Mouse (Mus musculus) hindbrain, embryonic 11.5 days (tissue): Measurements from ENCODE around the gene Mettl7a2. TPM values are rescaled to one million over a fixed set of nuclear protein-coding genes. Genes with fewer than 3 reads are reported as not detected.
"Not testable (repeated sequence)": the region's sequence is repeated elsewhere in the genome, so short reads cannot be mapped to it uniquely, and the experiment has no call there.

Experiments
- ATAC-seq: fragments of 200-750 bp; cut with Nextera tagmentation; 2 replicates; pipeline ENCODE4 v1.8.0; 2017; ENCODE audit warnings: mild to moderate bottlenecking, moderate TSS enrichment, moderate library complexity; ENCODE audit not compliant: low FRiP score
- DNase-seq: peaks from one replicate; pipeline ENCODE4 v3.0.0-alpha.2; 2015; ENCODE audit warnings: low spot score
- H3K27ac ChIP-seq: fragments of 300-500 bp; sonication (generic); 2 replicates; pipeline ENCODE4 v1.5.1; 2014; ENCODE audit warnings: mild to moderate bottlenecking, low read depth, low read length
- H3K27me3 ChIP-seq: fragments of 300-500 bp; sonication (generic); 2 replicates; pipeline ENCODE4 v1.6.1; 2014; ENCODE audit warnings: mild to moderate bottlenecking, low read length, moderate library complexity, mixed read lengths; ENCODE audit not compliant: control insufficient read depth, insufficient read depth
- H3K36me3 ChIP-seq: fragments of 300-500 bp; sonication (generic); 2 replicates; pipeline ENCODE4 v1.6.1; 2014; ENCODE audit warnings: mild to moderate bottlenecking, low read length, moderate library complexity, mixed read lengths; ENCODE audit not compliant: control insufficient read depth, insufficient read depth
- H3K4me1 ChIP-seq: fragments of 300-500 bp; sonication (generic); replicated peaks from 2 replicates; pipeline ENCODE4 v1.6.1; 2014; ENCODE audit warnings: low read length, mixed read lengths; ENCODE audit not compliant: control insufficient read depth, insufficient read depth
- H3K4me2 ChIP-seq: fragments of 300-500 bp; sonication (generic); replicated peaks from 2 replicates; pipeline ENCODE4 v1.6.1; 2014; ENCODE audit warnings: mild to moderate bottlenecking, low read depth, low read length
- H3K4me3 ChIP-seq: fragments of 300-500 bp; sonication (generic); 2 replicates; pipeline ENCODE4 v1.5.1; 2014; ENCODE audit warnings: low read depth, low read length
- H3K9ac ChIP-seq: fragments of 300-500 bp; sonication (generic); 2 replicates; pipeline ENCODE4 v1.6.1; 2014; ENCODE audit warnings: low read depth, low read length
- H3K9me3 ChIP-seq: fragments of 300-500 bp; sonication (generic); 2 replicates; pipeline ENCODE4 v1.6.1; 2016; ENCODE audit warnings: low read length; ENCODE audit not compliant: control insufficient read depth
- WGBS: fragments of 180-500 bp; shearing (Covaris S2); extraction: QIAGEN DNeasy Blood & Tissue Kit; methylation state at CpG from one replicate; pipeline ENCODE4 v1.1.7; 2014; 5-methylcytosine and 5-hydroxymethylcytosine counted together
- polyA plus RNA-seq: library from polyadenylated mRNA; unstranded; fragments of >200 nt; fragmentation: Nextera tagmentation; extraction: Ambion mirVana; gene quantifications from 2 replicates; pipeline ENCODE4 v1.2.1, GENCODE M21; 2014

Mettl7a2 gene
- polyA plus RNA-seq, 1 experiment from 2014 or later: not detected

DNA sequence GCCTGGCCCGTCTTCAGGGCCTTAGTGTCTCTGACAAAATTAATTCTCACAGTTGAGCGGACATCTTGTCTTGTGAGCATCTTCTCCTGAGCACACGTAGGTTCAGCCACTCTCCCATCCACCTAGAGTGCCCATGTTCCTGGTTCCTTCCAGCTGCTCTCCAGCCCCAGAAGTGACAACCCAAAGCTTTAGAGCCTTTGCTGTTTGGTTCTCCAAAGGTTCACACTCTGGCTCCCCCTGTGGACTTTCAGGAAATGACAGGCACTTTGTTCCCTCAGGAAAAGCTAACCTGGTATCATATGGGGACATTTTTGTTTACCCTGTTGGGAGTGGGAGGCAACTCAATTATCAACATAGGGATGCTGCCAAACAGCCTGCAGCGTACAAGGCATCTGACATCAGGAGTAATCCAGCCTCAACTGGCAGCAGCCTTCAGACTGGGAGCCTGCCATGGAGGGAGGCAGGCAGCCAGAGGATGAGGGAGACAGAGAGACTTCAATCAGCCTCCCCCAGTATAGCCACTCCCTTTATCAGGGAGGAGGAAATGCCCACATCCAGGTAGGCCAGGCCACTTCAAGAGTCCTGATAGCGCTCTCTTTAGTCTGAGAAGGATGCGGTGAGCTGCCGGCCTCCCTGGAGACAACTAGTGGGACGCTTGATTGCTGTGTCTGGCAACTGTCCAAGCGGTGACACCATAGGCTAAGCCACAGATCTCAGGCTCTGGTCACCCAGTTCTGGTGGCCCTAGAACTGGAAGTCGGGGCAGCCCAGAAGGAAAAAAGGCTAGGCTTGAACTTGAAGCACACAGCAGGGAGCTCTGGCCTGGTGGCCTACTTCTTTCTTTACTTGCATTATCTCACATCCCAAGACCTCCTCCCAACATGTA is 20.7 kb upstream of the Mettl7a2 start:
- not testable (repeated sequence) for H3K4me2 ChIP-seq, H3K4me3 ChIP-seq, H3K4me1 ChIP-seq, ATAC-seq, DNase-seq, H3K9me3 ChIP-seq, H3K9ac ChIP-seq, H3K27ac ChIP-seq, H3K27me3 ChIP-seq, H3K36me3 ChIP-seq
- 32% methylated on average over 2 of the region's 10 CpGs for WGBS

DNA sequence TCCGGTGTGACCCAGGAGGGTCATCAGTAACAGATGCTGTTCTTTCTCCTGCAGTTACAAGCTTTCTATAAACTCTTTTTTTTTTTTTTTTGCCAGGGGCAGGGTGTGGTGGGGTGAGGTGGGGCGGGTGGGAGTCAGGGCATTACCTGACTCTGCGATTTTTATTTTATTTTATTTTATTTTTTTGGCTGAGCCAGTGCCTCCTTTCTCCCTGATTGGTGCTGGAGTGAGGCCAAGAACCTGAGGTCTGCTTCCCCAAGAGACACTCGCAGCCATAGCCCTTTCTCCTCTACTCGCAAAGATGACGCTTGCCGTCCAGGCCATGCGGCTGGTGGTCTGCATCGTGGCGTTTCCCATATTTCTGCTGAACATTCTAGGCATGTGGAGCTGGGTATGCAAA is 18.4 kb upstream of the Mettl7a2 start, which contains the start of gene Mettl7a3:
Mettl7a3 (plus strand) TSS at position 301 of the 400 bp plus-strand sequence.
- WGBS: 85% methylated on average over 10 of the region's 10 CpGs
- Histone ChIP-seq H3K27ac (no peak within 1 kb of the TSS), H3K9me3 (no peaks in the 10 kb centered on the region), H3K4me3 (no peak within 1 kb of the TSS), H3K4me1 (no peaks in the 10 kb centered on the region), H3K4me2 (no peak within 1 kb of the TSS), H3K36me3 (no peaks in the 10 kb centered on the region), H3K9ac (no peak within 1 kb of the TSS), H3K27me3 (no peaks in the 10 kb centered on the region)
- DNase-seq (no peak), ATAC-seq (no peak)

DNA sequence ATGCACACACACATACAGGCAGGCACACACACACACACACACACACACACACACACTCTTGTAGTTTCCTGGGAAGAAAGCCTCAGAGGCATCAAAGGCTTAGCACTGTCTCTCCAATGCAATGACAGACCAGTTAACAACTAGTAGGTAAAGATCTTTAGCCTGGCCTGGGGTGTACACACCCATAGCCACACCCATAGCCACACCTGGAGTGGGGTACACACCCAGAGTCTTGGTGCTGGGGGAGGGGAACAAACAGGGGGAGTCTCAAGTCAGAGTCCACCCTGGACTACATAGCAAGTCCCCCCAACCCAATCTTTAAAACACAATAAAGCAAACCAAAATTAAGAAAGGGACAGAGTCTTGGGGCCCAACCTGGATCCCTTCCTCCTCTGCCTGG is 15.7 kb upstream of the Mettl7a2 start:
- not testable (repeated sequence) for H3K9me3 ChIP-seq, H3K27me3 ChIP-seq, H3K4me3 ChIP-seq, H3K4me1 ChIP-seq, H3K36me3 ChIP-seq, H3K4me2 ChIP-seq, DNase-seq, H3K27ac ChIP-seq, H3K9ac ChIP-seq, ATAC-seq

DNA sequence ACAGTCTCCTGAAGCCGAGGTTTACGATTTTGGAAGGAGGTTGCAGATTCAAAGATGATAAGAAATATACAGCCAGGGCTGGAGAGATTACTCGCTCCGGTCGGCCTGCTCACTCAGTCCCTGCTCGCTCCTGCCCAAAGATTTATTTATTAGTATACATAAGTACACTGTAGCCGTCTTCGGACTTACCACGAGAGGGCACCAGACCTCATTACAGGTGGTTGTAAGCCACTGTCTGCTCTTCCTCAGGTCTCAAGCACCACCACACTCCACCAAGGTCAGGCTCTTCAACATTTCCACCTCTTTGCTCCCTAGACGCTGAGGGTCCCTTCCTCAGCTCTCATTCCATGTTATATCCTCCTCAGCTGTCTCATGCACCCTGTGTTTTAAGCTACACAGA is 15.2 kb upstream of the Mettl7a2 start:
- H3K27me3 ChIP-seq, H3K9me3 ChIP-seq, H3K36me3 ChIP-seq, H3K4me1 ChIP-seq, ATAC-seq, H3K9ac ChIP-seq, H3K27ac ChIP-seq, H3K4me2 ChIP-seq, H3K4me3 ChIP-seq: not testable (repeated sequence)
- peak; percentile 52 for DNase-seq
- WGBS: 47% methylated on average over 10 of the region's 10 CpGs

DNA sequence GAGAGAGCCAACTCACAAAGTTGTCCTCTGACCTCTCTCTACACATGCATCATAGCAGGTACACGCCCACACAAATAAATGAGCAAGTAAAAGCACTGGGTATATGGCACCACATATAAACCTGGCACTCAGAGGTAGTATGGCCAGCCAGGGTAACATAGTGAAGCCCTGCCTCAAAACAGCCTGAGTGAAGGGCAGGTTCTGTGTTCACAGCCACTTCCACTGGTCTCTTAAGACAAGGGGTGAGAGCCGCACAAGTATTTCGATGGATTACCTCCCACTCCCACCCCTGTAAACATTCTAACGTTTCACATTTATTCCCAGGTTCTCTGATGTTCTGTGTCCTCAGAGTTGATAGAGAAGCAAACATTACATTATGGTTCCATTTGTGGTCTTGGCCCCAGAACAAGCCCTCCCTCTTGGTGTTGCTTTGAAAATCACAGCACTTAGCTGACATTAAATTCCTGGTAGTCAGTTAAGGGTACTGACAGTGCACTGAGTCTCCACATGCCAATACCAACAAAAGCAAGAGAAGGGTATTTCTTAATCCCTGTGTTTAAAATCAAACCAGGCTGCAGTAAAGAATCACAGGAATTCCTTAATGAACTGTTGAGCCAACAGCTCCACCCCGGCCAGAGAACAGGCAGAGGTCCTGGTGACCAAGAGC is 11.6 kb upstream of the Mettl7a2 start:
- not testable (repeated sequence) for H3K27ac ChIP-seq, H3K4me1 ChIP-seq, ATAC-seq, DNase-seq, H3K9ac ChIP-seq, H3K9me3 ChIP-seq, H3K27me3 ChIP-seq, H3K4me2 ChIP-seq, H3K4me3 ChIP-seq, H3K36me3 ChIP-seq
- WGBS: 75% methylated on average over 4 of the region's 5 CpGs

DNA sequence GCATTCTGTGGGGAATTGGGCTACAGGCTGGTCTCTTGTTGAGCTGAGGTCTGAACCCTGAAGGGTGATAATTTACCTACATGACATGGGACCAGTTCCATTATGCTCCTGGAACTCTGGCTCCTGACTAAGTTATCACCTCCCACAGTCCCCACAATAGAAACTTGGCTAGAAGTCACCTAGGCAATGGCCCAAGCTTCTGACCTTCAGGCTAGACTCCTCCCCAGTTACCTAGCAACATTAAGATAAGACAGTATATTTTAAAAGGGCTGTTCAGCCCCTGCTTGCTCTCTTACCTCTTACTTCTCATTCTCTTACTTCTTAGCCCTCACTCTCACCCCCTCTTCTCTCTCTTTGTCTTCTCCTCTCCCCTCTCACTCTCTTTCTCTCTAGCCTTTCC is 7.5 kb upstream of the Mettl7a2 start:
- H3K27me3 ChIP-seq: no peaks in the 10 kb centered on the region
- no peak overlapping the region for H3K4me3 ChIP-seq
- DNase-seq (no peak), ATAC-seq (no peak)
- H3K9ac ChIP-seq: no peak overlapping the region
- H3K4me1 ChIP-seq: no peaks in the 10 kb centered on the region
- H3K9me3 ChIP-seq: no peaks in the 10 kb centered on the region
- H3K36me3 ChIP-seq: no peaks in the 10 kb centered on the region
- no peak overlapping the region for H3K4me2 ChIP-seq
- no peak overlapping the region for H3K27ac ChIP-seq

DNA sequence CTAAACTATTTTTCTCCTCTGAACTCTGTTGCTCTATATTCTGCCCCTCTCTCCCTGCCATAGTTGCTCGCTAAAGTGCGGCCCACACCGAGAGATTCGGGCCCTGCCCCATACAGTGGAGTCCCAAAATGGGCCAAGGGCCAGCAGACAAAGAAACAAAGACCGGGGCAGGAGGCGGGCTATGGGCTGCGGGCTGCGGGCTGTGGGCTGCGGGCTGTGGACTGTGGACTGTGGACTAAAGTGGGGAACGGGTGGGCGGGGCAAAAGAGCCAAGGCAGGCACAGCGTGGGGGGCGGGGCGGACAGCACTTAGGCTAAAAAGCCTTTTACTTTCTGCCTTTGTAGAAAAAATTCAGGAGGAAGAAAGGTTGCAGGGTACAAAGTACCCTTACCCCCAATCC is 6.2 kb upstream of the Mettl7a2 start:
- H3K4me3 ChIP-seq: no peak overlapping the region
- DNase-seq (no peak), ATAC-seq (no peak)
- no peaks in the 10 kb centered on the region for H3K27me3 ChIP-seq
- H3K4me2 ChIP-seq: no peak overlapping the region
- H3K9ac ChIP-seq: no peak overlapping the region
- H3K4me1 ChIP-seq: no peaks in the 10 kb centered on the region
- WGBS: 70% methylated on average over 14 of the region's 14 CpGs
- H3K36me3 ChIP-seq: no peaks in the 10 kb centered on the region
- H3K27ac ChIP-seq: no peak overlapping the region; the same call in 1 of the 2 replicates
- H3K9me3 ChIP-seq: no peaks in the 10 kb centered on the region

DNA sequence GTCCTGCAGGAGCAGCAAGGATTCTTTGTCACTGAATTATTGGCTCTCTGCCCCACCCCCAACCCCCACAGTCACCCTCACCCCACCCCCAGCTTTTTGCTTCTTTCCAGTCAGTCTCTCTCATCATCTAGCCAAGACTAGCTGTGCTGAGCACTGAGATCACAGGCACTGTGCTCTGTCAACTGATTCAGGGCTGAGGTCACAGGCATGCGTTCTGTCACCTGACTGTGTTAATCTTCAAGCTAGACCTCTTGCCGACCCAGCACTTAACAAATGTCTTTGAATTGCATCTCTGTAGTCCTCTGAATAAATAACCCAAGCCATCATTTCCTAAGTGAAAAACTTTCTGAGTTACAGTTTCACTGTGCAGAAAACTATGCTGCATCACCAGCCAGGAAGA is 3.5 kb upstream of the Mettl7a2 start:
- H3K4me2 ChIP-seq: no peak overlapping the region
- WGBS: 62% methylated on average over 2 of the region's 2 CpGs
- H3K36me3 ChIP-seq: no peaks in the 10 kb centered on the region
- H3K9ac ChIP-seq: no peak overlapping the region
- DNase-seq: no peak
- H3K27ac ChIP-seq: no peak overlapping the region
- ATAC-seq: no peak
- H3K4me1 ChIP-seq: no peaks in the 10 kb centered on the region
- H3K4me3 ChIP-seq: no peak overlapping the region
- no peaks in the 10 kb centered on the region for H3K9me3 ChIP-seq
- H3K27me3 ChIP-seq: no peaks in the 10 kb centered on the region
